Mouse (Mus musculus) frontal cortex, postnatal 14 days (tissue): ENCODE results near the gene Nrxn1.

Experiments used
- DNase-seq, 2 experiments: peaks; one replicate each; pipeline ENCODE4 v3.0.0; 2022; ENCODE audit warnings: low spot score in 2 of 2

The Nrxn1 gene

GRCm38 (mm10) chr17:90662318-90662717 is 430.6 kb downstream of the Nrxn1 start:
- DNase-seq, result no peak

- no peak for DNase-seq
Observed at GRCm38 (mm10) chr17:90654506-90654905, 438.4 kb downstream of the Nrxn1 start.

- DNase-seq, result no peak
Observed at GRCm38 (mm10) chr17:90653347-90653746, 439.5 kb downstream of the Nrxn1 start.

DNA sequence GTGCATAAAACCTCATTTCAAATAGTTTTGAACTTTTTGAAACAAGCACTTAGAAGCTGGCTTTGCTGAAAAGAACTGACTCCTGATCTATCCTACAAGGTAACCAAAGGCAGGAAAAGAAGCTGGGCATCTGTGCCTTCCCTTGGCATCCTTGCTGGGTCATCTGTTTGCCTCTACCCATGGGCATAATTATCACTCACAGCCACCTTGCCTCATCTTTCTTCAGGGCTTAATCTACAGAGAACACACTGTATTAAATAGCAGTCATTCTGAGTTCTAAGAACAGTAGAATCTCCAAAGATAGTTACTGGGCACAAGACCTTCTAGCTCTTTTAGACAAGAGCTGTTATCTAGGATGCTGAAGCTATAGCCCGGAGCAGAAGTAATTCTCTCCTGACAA is 442.6 kb downstream of the Nrxn1 start:
- no peak for DNase-seq

DNA sequence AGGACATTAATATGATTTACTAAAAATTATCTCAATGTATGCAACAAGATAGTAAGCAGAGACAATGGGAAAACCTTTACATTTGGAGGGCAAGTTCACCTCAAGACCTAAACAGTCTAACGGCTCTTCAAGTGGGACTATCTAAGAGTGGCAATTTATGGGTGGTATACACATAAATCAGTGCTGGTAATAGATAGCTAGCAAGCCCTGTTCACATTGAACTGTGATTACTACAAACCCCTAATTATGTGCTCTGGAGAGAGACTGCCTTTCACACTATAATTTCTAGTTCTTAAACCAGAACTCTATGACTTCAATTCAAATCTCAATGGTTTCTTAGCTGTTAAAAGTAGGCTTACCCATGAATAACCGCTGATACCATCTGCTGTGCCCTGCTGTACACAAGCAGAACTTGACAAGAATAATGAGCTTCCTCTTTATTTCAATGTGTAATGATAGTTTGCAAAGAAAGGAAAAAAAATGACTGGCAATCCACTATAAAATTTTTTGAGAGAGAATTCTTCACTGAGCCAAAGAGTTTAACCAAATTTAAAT is 453.8 kb downstream of the Nrxn1 start:
- no peak for DNase-seq

DNA sequence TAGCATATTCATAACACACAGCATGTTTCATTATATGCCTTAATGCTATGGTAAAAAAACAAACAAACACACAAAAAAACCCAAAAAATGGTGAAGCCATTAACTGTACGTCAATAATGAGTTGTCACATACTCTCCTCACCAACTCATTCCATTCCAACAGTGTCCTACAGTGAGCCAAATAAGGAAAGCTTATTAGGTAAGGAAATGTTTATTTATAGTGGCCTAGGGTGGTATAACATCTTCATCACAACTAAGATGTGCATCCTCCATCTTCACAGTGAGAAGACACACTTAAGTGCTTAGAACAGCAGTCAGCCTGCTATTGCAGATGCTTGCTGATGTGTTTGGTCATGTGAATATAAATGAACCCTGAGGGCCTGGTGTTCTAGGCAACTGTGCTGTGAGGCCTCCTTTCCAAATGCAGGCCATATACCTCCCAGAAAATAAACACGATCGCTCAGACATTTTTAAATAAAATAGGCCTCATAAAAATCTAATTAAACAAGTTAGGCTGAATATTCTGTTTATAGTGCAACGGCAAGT is 454.6 kb downstream of the Nrxn1 start:
- DNase-seq, result no peak

DNA sequence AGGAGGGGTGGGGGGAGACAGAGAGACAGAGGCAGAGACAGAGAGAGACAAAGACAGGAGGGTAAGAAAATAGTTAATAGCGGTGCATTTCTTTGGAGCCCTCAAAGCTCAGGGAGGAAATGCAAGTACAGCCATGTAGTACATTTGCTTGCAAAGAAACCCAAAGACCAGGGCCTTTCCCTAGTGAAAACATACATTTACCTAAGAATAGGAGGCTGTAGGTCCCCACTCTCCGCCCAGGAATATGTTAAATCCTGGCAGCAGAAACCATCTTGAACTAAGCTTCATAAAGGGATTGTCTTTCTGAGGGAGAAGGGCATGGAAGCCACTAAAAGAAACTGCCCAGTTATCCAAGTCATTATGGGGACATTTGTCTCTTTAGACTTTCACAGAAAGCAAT is 461.5 kb downstream of the Nrxn1 start:
- no peak for DNase-seq

DNA sequence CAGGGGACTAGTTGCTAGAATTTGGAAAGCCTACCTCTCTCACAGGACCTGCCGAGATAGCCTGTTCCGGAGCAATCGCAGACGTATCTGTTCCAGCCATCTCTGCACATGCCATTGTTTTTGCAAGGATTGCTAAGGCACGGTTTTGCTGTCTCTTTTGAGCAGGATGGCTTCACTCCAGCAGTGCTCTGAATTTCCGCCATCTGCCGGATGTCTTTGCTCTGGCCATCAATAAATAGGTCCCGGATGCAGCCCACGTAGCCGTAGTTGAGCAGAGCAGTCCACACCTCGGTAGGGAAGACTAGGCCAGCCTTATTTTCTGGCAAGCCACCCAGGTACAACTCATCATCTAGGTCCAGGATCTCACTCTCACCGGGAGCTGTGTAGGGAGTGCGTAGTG is 463.0 kb downstream of the Nrxn1 start:
- peak in 1 of 2 experiments; percentile 17 for DNase-seq

- DNase-seq, result no peak
Observed at GRCm38 (mm10) chr17:90628469-90628868, 464.4 kb downstream of the Nrxn1 start.

GRCm38 (mm10) chr17:90628004-90628403 is 464.9 kb downstream of the Nrxn1 start:
- DNase-seq, result no peak

- DNase-seq, result no peak
Observed at GRCm38 (mm10) chr17:90627395-90627794, 465.5 kb downstream of the Nrxn1 start.

GRCm38 (mm10) chr17:90624591-90625266 is 468.1 kb downstream of the Nrxn1 start:
- no peak for DNase-seq

- no peak for DNase-seq
Observed at GRCm38 (mm10) chr17:90621828-90622227, 471.0 kb downstream of the Nrxn1 start.

DNA sequence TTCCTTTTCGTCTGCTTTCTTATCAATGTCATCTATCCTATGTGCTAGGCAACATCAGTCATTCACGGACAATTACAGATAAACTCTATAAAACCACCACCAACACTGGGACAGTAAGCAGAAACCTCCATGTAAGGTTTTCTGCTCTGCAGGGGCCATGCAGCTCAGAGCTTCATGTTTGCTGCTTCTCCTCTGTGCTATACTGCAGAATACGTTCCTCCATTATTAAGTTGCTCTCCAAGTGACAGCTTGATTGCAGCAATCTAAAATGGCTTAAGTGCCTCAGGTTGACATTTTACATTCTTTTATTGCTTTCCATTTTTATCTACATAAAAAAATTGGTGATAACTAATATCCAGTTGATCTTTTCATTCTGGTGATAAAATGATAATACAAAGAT is 477.9 kb downstream of the Nrxn1 start:
- no peak for DNase-seq

DNA sequence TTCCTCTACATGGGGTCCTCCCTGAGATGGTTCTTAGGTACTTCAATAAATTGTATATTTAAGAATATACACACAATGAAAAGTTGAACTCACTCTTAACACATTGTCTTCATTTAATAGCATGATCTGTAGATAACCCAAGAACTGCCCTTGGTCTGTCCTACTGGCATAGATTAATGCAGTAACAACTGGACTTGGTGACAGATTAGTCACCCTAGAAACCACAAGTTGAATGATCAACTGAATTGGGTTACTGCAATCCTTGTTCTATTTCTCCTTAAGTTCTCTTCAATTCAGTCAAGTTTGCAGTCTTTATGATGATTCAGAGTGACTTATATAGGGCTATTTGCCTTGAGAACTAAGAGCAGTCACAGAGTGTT is 485.5 kb downstream of the Nrxn1 start:
- DNase-seq, result no peak

- DNase-seq, result peak in 1 of 2 experiments; percentile 37
Observed at GRCm38 (mm10) chr17:90606718-90607426, 486.0 kb downstream of the Nrxn1 start.

DNA sequence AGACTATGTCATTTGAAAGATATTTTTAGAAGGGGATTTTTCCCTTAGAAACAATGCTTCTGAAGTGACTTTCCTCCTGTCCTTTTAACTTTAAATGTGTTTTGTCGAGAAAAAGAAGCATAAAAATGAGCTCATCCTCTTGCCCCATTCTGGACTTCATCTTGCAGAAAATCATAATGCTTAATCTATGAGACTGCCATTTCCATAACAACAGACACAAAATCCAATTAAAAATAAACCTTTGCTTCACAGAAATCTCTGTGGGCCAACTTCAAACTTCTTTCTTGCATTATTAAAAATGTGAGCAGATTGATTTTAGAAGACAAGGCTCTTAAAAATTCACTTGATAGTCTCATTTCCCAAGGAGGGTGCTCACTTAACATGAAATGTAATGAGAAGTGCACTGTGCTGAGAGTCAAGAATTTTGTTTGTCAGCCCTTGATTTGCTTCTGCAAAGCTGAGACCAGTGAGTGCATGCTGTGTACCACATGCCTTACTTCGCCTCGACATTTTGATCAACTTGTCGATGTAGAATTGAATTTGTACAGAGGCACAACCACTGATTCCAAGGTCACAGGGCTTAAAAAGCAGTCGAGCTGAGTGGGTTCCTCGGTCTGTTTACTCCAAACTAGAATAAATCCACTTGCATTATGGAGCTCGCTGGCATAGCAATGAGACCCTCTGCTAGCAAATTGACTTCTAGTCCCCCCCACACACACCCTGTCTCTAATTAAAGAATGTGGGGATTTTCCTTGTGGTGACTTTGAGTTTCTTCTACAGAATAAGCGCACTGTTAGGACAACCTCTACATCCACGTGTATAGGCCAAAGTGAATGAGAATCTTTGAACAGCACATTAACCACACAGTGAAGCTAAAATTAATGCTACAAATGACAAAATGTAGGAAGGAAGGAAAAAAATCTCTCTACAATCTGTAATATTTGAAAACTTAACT is 493.0 kb downstream of the Nrxn1 start:
- DNase-seq, result no peak

GRCm38 (mm10) chr17:90594798-90595533 is 497.9 kb downstream of the Nrxn1 start:
- no peak for DNase-seq

DNA sequence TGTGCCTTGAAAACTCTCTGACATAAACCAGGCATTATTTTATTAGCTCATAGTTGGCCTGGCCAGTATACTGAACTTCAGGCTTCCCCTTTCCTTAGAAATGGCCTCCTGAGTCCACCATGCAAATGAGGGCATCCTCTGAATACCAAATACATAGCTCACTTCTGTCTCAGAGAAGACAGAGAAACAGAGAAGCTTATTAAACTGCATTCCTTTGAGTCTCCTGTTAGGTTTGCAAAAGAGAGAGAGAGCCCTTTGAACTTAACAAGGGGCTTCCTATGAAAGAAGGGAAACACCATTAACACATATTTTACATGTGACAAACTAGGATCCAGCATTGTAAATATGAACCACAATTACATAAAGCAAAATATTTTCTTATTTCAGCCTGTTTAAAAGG is 506.0 kb downstream of the Nrxn1 start:
- DNase-seq, result no peak

DNA sequence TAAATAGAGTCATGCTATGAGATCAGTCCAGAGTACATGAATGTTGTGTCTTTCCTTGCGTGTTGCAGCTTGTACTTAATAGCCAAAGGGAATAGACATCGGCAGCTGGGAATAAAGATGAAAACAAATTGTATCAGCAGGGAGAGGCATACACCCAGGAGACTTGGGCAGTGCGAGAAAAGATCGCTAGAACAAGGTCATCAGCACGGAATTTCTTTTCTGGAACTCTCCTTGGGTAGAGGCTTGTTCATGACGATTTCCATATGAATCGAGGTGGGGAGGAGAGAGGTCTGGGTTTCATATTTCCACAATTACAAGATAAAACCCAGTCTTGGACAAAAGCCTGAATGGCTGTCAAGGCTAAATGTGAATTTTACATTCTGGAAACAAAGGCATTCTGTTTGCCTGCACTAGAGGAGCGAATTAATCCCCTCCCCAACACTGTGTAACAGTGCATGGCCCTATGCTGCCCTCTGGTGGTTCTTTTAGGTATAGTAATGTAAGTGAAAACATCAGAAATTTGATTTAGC is 508.1 kb downstream of the Nrxn1 start:
- no peak for DNase-seq
